Mouse (Mus musculus) neural tube, embryonic 14.5 days (tissue): ENCODE measurements around the gene Vwa8. TPM values are rescaled to one million over a fixed set of nuclear protein-coding genes. Genes with fewer than 3 reads are reported as not detected.

Experiments
- ATAC-seq: fragments of 200-750 bp; cut with Nextera tagmentation; 2 replicates; pipeline ENCODE4 v1.8.0; 2017; ENCODE audit warnings: low read depth, mild to moderate bottlenecking, moderate TSS enrichment, moderate library complexity
- H3K27ac ChIP-seq: fragments of 300-500 bp; sonication (generic); 2 replicates; pipeline ENCODE4 v1.5.1; 2014; ENCODE audit warnings: low read depth, mild to moderate bottlenecking, control low read depth, low read length, moderate library complexity, mixed read lengths
- H3K27me3 ChIP-seq: fragments of 300-500 bp; sonication (generic); 2 replicates; pipeline ENCODE4 v1.6.1; 2014; ENCODE audit warnings: low read length; ENCODE audit not compliant: control insufficient read depth, insufficient read depth
- H3K36me3 ChIP-seq: fragments of 300-500 bp; sonication (generic); 2 replicates; pipeline ENCODE4 v1.6.1; 2014; ENCODE audit warnings: low read length, mixed read lengths; ENCODE audit not compliant: control insufficient read depth, insufficient read depth
- H3K4me1 ChIP-seq: fragments of 300-500 bp; sonication (generic); 2 replicates; pipeline ENCODE4 v1.6.1; 2014; ENCODE audit warnings: low read length; ENCODE audit not compliant: control insufficient read depth, insufficient read depth
- H3K4me2 ChIP-seq: fragments of 300-500 bp; sonication (generic); 2 replicates; pipeline ENCODE4 v1.6.1; 2014; ENCODE audit warnings: mild to moderate bottlenecking, low read depth, low read length, control low read depth
- H3K4me3 ChIP-seq: fragments of 300-500 bp; sonication (generic); 2 replicates; pipeline ENCODE4 v1.5.1; 2014; ENCODE audit warnings: low read depth, low read length, control low read depth, mixed read lengths
- H3K9ac ChIP-seq: fragments of 300-500 bp; sonication (generic); replicated peaks from 2 replicates; pipeline ENCODE4 v1.6.1; 2014; ENCODE audit warnings: low read depth, mild to moderate bottlenecking, control low read depth, low read length, mixed read lengths
- H3K9me3 ChIP-seq: fragments of 300-500 bp; sonication (generic); 2 replicates; pipeline ENCODE4 v1.6.1; 2016; ENCODE audit warnings: low read length; ENCODE audit not compliant: control insufficient read depth
- WGBS: fragments of 180-500 bp; shearing (Covaris S2); extraction: QIAGEN DNeasy Blood & Tissue Kit; methylation state at CpG from one replicate; pipeline ENCODE4 v1.1.7; 2014; 5-methylcytosine and 5-hydroxymethylcytosine counted together
- polyA plus RNA-seq: library from polyadenylated mRNA; unstranded; fragments of >200 nt; fragmentation: Nextera tagmentation; extraction: Ambion mirVana; gene quantifications from 2 replicates; pipeline ENCODE4 v1.2.1, GENCODE M21; 2014

The Vwa8 gene
- polyA plus RNA-seq, 1 experiment from 2014 or later, result 8.7 TPM

DNA sequence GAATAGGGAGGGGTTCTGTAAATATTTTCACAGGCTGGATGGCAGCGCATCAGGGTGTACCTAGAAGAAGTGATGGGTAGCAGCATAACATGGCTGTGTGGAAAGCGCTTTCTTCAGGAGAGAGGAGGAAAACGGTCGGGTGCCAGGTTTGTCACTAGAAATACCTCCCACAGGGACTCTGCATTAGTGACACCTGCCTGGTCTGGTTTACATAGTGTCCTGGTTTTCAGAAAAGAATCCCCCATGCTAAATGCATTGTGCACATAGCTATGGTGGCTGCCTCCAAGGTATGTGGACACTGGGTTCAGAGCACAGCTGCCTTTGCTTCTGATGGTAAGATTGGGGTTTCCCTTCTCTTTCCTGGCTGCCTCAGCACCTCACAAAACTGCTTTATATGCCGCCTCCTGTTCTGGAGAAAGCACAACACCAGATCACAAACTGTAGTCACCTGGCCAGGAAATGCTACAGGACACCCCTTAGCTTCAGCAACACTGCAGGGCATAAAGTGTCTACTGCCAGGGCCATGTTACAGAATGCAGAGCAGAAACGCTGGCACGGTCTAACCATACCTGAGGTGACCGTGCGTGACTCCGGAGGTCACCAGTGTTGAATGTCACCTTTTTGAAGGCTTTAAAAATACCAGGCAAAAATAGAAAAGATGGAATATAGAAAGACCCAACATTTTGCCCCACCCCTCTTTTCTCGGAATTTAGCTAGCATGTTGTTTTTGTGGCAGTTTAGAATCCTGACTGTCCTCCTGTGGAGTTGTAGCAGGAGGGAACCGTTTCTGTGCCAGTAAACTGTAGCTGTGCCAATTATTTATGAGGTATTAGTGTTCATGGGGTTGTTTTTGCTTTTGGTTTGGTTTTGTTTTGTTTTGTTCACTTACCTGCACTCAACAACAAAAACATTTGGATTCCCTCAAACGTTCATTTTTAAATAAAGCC lies 295.7 kb downstream of the Vwa8 start:
- H3K4me1 ChIP-seq, result peaks cover 15% of the 10 kb centered on the region
- H3K27ac ChIP-seq, result no peak overlapping the region
- WGBS, result 89% methylated on average over 13 of the region's 13 CpGs
- no peak overlapping the region for H3K9ac ChIP-seq
- no peaks in the 10 kb centered on the region for H3K36me3 ChIP-seq
- no peak overlapping the region for H3K4me2 ChIP-seq
- H3K27me3 ChIP-seq, result no peaks in the 10 kb centered on the region
- H3K4me3 ChIP-seq, result no peak overlapping the region
- H3K9me3 ChIP-seq, result no peaks in the 10 kb centered on the region
- no peak for ATAC-seq

DNA sequence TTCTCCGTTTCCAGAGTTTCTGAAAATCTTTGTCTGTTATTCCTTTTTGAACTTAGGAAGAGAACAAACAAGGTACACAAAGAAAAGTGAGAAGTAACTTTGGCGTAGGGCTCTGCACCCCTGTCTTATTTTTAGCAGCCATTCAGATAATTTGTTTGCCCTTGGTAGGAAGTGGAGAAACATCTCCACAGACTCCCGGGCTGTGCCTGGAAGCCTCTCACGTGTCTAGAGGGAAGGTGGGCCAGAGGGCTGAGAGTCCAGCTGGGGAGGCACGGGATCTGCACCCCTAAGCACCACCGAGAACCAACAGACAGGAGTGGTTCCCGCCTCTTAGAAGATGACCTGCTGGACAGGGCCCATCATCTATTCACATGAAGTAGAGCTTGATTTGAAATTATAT lies 302.9 kb downstream of the Vwa8 start:
- Histone ChIP-seq H3K4me1 (no peaks in the 10 kb centered on the region), H3K36me3 (no peaks in the 10 kb centered on the region), H3K9ac (no peak overlapping the region), H3K27me3 (no peaks in the 10 kb centered on the region), H3K9me3 (no peaks in the 10 kb centered on the region), H3K27ac (no peak overlapping the region), H3K4me3 (no peak overlapping the region), H3K4me2 (no peak overlapping the region)
- 85% methylated on average over 7 of the region's 7 CpGs for WGBS
- ATAC-seq, result no peak

DNA sequence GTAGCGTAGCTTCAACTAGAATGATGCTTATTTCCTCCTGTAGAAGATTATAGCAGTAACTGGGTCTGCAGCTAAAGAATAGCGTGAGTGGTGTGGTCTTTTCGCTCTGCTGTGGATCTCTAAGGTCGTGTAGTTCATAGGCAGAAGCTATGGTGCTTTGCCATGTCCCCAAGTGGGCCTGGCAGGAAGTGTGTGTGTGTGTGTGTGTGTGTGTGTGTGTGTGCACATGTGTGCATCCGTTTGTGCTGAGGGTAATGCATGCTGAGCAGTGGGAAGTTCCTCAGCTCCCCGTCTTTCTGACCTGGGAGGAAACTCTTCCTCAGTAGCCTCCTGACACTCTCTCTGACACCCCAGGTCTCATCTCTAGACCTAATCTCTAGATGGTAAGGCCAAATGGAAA lies 305.0 kb downstream of the Vwa8 start:
- Histone ChIP-seq H3K4me2 (no peak overlapping the region), H3K9ac (no peak overlapping the region), H3K27me3 (no peaks in the 10 kb centered on the region), H3K4me1 (0 out of 2 replicates have a peak, but pooled peaks cover 4% of the 10 kb centered on the region), H3K27ac (no peak overlapping the region), H3K36me3 (no peaks in the 10 kb centered on the region), H3K9me3 (no peaks in the 10 kb centered on the region), H3K4me3 (no peak overlapping the region)
- WGBS, result 85% methylated on average over 6 of the region's 6 CpGs
- ATAC-seq, result no peak

DNA sequence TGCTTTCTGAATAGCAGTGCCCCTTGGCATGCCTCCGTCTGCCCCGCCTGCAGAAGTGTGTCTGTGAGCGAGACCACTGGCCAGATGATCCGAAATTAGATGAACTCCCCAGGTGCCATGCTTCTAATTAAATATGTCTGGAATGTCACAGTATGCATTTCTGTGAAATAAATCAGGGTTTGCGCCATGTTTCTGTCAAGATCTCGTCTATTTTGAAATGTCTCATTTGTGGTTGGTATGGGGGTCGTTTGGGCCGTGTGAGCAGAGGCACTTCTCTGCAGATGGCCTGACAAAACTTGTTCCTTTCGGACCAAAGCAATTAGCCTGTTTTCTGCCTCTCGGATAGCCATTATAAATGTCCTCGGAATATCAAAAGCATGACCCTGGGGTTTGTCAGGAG lies 306.1 kb downstream of the Vwa8 start:
- 0 out of 2 replicates have a peak, but pooled peaks cover 4% of the 10 kb centered on the region for H3K4me1 ChIP-seq
- no peak for ATAC-seq
- no peak overlapping the region for H3K27ac ChIP-seq
- no peak overlapping the region for H3K4me3 ChIP-seq
- no peak overlapping the region for H3K4me2 ChIP-seq
- 42% methylated on average over 11 of the region's 11 CpGs for WGBS
- no peak overlapping the region for H3K9ac ChIP-seq
- H3K36me3 ChIP-seq, result no peaks in the 10 kb centered on the region
- no peaks in the 10 kb centered on the region for H3K9me3 ChIP-seq
- no peaks in the 10 kb centered on the region for H3K27me3 ChIP-seq

DNA sequence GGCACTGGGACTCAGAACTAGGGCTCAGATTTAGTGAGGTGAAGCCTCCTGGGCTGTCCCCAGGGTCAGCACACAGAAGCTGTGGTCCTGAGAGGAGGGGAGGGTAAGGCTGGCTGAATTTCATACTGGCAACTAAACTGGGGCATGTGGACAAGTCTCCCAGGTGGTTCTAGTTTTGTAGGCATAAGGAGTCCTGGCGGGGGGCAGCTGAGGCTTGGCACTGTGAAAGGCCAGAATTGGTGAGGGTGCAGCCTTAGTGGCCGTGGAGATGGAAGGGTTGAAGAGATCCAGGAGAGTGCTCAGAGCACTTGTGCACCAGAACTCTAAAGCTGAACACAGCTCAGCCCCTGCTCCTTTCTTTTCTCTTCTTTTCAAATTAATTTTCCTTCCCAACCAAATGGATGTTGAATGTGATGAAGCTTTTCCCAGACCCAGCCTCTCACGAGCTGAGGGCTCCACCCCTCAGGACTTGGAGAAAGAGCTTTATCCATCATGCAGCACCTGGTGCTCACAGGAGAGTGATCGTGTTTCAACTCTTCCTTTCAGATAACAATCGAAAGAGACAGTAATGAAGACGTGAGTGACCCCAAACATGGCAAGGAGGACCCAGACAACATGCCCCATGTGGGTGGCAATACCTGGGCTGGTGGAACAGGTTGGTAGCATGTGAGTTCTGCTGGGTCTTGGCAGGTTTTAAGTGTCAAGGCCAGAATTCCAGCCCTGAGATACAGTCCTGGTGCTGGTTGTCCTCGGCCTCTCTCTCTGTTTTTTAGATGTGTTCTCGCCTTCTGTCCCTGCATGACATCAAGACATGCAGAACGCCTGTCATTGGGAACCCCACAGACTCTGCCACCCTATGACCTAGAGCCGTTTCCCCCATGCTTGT lies 307.9 kb downstream of the Vwa8 start:
- ATAC-seq, result no peak
- no peaks in the 10 kb centered on the region for H3K27me3 ChIP-seq
- no peak overlapping the region for H3K27ac ChIP-seq
- no peaks in the 10 kb centered on the region for H3K9me3 ChIP-seq
- H3K4me2 ChIP-seq, result no peak overlapping the region
- 78% methylated on average over 10 of the region's 10 CpGs for WGBS
- H3K36me3 ChIP-seq, result no peaks in the 10 kb centered on the region
- H3K4me3 ChIP-seq, result no peak overlapping the region
- 0 out of 2 replicates have a peak, but pooled peaks cover 4% of the 10 kb centered on the region for H3K4me1 ChIP-seq
- no peak overlapping the region for H3K9ac ChIP-seq

DNA sequence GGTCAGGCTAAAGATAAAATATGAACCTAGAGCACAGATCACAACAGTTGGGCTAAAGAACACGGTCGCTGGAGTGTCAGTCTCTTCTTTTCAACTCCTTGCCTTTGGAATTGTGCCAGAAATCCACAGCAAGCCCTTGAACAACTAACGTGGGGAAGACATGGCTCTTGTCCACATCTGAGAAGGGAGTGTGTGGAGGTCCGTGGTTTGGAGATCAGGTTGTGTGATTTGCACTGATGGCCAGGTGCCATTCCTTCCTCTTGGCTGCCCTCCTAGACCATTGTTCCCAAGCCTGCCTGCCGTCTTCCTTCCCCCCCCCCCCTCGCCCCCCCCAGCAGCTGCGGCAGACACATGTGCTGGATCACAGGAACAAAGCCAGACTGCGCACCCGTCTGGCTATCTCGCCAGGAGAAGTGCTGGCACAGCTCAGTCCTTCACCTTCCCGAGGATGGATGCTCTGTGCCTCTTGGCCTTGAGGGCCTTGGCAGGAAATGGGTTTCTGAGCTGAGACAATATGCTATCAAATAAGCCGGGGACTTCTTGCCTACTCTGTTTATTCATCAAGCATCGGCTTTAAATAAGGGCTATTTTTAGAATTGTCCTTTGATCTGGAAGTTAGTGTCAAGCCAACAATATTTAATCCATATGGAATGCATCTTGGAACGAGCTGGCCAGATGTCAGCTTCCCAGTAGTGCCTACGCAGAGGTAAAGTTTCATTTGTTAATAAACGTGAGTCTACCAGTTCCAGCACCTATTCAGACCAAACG lies 308.8 kb downstream of the Vwa8 start:
- H3K36me3 ChIP-seq, result no peaks in the 10 kb centered on the region
- no peak overlapping the region for H3K9ac ChIP-seq
- H3K27me3 ChIP-seq, result no peaks in the 10 kb centered on the region
- H3K9me3 ChIP-seq, result no peaks in the 10 kb centered on the region
- no peak overlapping the region for H3K4me3 ChIP-seq
- WGBS, result 48% methylated on average over 15 of the region's 17 CpGs
- 0 out of 2 replicates have a peak, but pooled peaks cover 4% of the 10 kb centered on the region for H3K4me1 ChIP-seq
- H3K27ac ChIP-seq, result peak overlapping the region; percentile 28; the same call in 1 of the 2 replicates
- H3K4me2 ChIP-seq, result no peak overlapping the region
- ATAC-seq, result peak; percentile 80; the same call in 1 of the 2 replicates

DNA sequence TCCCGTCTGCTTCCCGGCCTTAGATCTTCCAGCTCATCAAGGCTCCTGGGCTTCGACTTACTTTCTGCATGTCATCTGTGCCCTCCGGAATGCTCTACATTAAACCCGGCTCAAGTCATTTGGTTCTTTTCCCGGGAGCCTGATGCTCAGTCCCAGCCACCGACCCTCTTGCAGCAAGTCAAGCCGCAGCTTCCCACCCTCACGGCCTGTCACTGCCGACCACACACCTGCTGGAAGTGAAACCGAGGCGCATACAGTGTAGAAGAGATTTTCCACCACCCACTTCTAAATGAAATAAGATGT lies 309.3 kb downstream of the Vwa8 start:
- Histone ChIP-seq H3K36me3 (no peaks in the 10 kb centered on the region), H3K27me3 (no peaks in the 10 kb centered on the region), H3K27ac (peak overlapping the region; percentile 28; the same call in 1 of the 2 replicates), H3K9ac (no peak overlapping the region), H3K4me1 (0 out of 2 replicates have a peak, but pooled peaks cover 4% of the 10 kb centered on the region), H3K4me2 (no peak overlapping the region), H3K4me3 (no peak overlapping the region), H3K9me3 (no peaks in the 10 kb centered on the region)
- 87% methylated on average over 12 of the region's 12 CpGs for WGBS
- no peak for ATAC-seq

DNA sequence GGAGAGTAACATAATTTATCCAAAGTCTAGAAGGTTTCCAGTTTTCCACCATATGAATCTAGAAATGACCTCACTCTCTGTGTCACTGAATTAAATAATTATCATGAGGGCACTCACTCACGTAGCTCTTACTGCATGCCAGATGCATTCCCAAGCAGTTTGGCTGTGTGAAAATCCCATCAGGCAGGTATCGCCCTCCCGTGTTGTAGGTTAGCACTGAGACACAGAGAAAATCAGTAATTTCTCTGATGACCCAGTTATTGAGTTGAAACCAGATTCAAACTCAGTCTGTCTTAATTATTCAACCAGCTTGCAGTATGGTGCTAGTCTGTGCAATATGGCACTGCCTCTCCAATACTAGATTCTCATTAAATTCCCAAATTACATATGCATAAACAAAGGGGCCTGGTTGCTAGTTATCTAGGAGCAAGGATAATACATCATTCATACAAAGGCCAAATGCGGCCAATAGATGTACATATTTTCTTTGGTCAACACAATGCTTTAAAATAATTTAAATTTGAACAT lies 309.9 kb downstream of the Vwa8 start:
- Histone ChIP-seq H3K27me3 (no peaks in the 10 kb centered on the region), H3K27ac (no peak overlapping the region), H3K9ac (no peak overlapping the region), H3K4me1 (0 out of 2 replicates have a peak, but pooled peaks cover 4% of the 10 kb centered on the region), H3K36me3 (no peaks in the 10 kb centered on the region), H3K4me3 (no peak overlapping the region), H3K4me2 (no peak overlapping the region), H3K9me3 (no peaks in the 10 kb centered on the region)
- ATAC-seq, result no peak
- 75% methylated on average over 4 of the region's 4 CpGs for WGBS
